Mouse (Mus musculus) stomach, embryonic 16.5 days (tissue): Measurements from ENCODE around the gene Hspbp1. TPM values are rescaled to one million over a fixed set of nuclear protein-coding genes. Genes with fewer than 3 reads are reported as not detected.

Experiments used
- ATAC-seq: fragments of 200-750 bp; cut with Nextera tagmentation; 2 replicates; pipeline ENCODE4 v1.8.0; 2017; ENCODE audit warnings: moderate number of reproducible peaks, moderate TSS enrichment; ENCODE audit not compliant: insufficient read depth, low FRiP score
- H3K27ac ChIP-seq: fragments of 300-500 bp; sonication (generic); 2 replicates; pipeline ENCODE4 v1.5.1; 2014; ENCODE audit warnings: low read length
- H3K27me3 ChIP-seq: fragments of 300-500 bp; sonication (generic); 2 replicates; pipeline ENCODE4 v1.6.1; 2014; ENCODE audit warnings: low read length, control low read depth, mixed read lengths; ENCODE audit not compliant: control insufficient read depth, insufficient read depth
- H3K36me3 ChIP-seq: fragments of 300-500 bp; sonication (generic); 2 replicates; pipeline ENCODE4 v1.6.1; 2014; ENCODE audit warnings: low read length; ENCODE audit not compliant: control insufficient read depth, insufficient read depth
- H3K4me1 ChIP-seq: fragments of 300-500 bp; sonication (generic); 2 replicates; pipeline ENCODE4 v1.6.1; 2014; ENCODE audit warnings: low read length, control low read depth, mixed read lengths; ENCODE audit not compliant: control insufficient read depth, insufficient read depth
- H3K4me2 ChIP-seq: fragments of 300-500 bp; sonication (generic); 2 replicates; pipeline ENCODE4 v1.6.1; 2014; ENCODE audit warnings: low read depth, low read length, mixed read lengths
- H3K4me3 ChIP-seq: fragments of 300-500 bp; sonication (generic); replicated peaks from 2 replicates; pipeline ENCODE4 v1.5.1; 2014; ENCODE audit warnings: mild to moderate bottlenecking, low read length
- H3K9ac ChIP-seq: fragments of 300-500 bp; sonication (generic); 2 replicates; pipeline ENCODE4 v1.6.1; 2014; ENCODE audit warnings: low read length
- H3K9me3 ChIP-seq: fragments of 300-500 bp; sonication (generic); replicated peaks from 2 replicates; pipeline ENCODE4 v1.6.1; 2016; ENCODE audit warnings: low read length, control low read depth; ENCODE audit not compliant: control insufficient read depth
- WGBS: fragments of 180-500 bp; shearing (Covaris S2); extraction: QIAGEN DNeasy Blood & Tissue Kit; methylation state at CpG from one replicate; pipeline ENCODE4 v1.1.7; 2014; 5-methylcytosine and 5-hydroxymethylcytosine counted together
- polyA plus RNA-seq: library from polyadenylated mRNA; unstranded; fragments of >200 nt; fragmentation: Nextera tagmentation; extraction: Ambion mirVana; gene quantifications from 2 replicates; pipeline ENCODE4 v1.2.1, GENCODE M21; 2015

The Hspbp1 gene
- polyA plus RNA-seq, 1 experiment from 2014 or later = 88.0 TPM

GRCm38 (mm10) chr7:4705098-4705497 is 20.2 kb upstream of the Hspbp1 start:
- Histone ChIP-seq H3K4me1 (no peaks in the 10 kb centered on the region), H3K4me3 (no peak overlapping the region), H3K9me3 (no peaks in the 10 kb centered on the region), H3K36me3 (peaks cover 3% of the 10 kb centered on the region; the same call in 1 of the 2 replicates), H3K27me3 (no peaks in the 10 kb centered on the region), H3K27ac (no peak overlapping the region), H3K9ac (no peak overlapping the region), H3K4me2 (no peak overlapping the region)
- ATAC-seq = no peak
- WGBS = 49% methylated on average over 18 of the region's 18 CpGs

- no peaks in the 10 kb centered on the region for H3K9me3 ChIP-seq
- WGBS = 86% methylated on average over 7 of the region's 7 CpGs
Observed at GRCm38 (mm10) chr7:4703195-4703594, 18.3 kb upstream of the Hspbp1 start.

GRCm38 (mm10) chr7:4702334-4702733 is 17.5 kb upstream of the Hspbp1 start:
- WGBS = 57% methylated on average over 8 of the region's 8 CpGs
- Histone ChIP-seq H3K4me2 (no peak overlapping the region), H3K36me3 (0 out of 2 replicates have a peak, but pooled peaks cover 3% of the 10 kb centered on the region), H3K9me3 (no peaks in the 10 kb centered on the region), H3K9ac (no peak overlapping the region), H3K4me1 (no peaks in the 10 kb centered on the region), H3K4me3 (no peak overlapping the region), H3K27me3 (no peaks in the 10 kb centered on the region), H3K27ac (no peak overlapping the region)
- ATAC-seq = no peak

More at GRCm38 (mm10) chr7:4703195-4703594, 18.3 kb upstream of the Hspbp1 start:
- peaks cover 3% of the 10 kb centered on the region; the same call in 1 of the 2 replicates for H3K36me3 ChIP-seq
- no peaks in the 10 kb centered on the region for H3K4me1 ChIP-seq
- ATAC-seq = no peak
- no peak overlapping the region for H3K9ac ChIP-seq
- no peaks in the 10 kb centered on the region for H3K27me3 ChIP-seq
- H3K27ac ChIP-seq = no peak overlapping the region
- no peak overlapping the region for H3K4me2 ChIP-seq
- H3K4me3 ChIP-seq = no peak overlapping the region

- no peak for ATAC-seq
- no peak overlapping the region for H3K4me3 ChIP-seq
- 92% methylated on average over 6 of the region's 6 CpGs for WGBS
- no peak overlapping the region for H3K9ac ChIP-seq
- peaks cover 4% of the 10 kb centered on the region; the same call in 1 of the 2 replicates for H3K4me1 ChIP-seq
- H3K27ac ChIP-seq = no peak overlapping the region
- no peaks in the 10 kb centered on the region for H3K9me3 ChIP-seq
- no peak overlapping the region for H3K4me2 ChIP-seq
- no peaks in the 10 kb centered on the region for H3K27me3 ChIP-seq
- 0 out of 2 replicates have a peak, but pooled peaks cover 6% of the 10 kb centered on the region for H3K36me3 ChIP-seq
Observed at GRCm38 (mm10) chr7:4693004-4693403, 8.1 kb upstream of the Hspbp1 start.

GRCm38 (mm10) chr7:4690951-4691653 is 6.2 kb upstream of the Hspbp1 start:
- Histone ChIP-seq H3K4me3 (peak overlapping the region; percentile 71), H3K9ac (peak overlapping the region; percentile 99), H3K9me3 (no peaks in the 10 kb centered on the region), H3K36me3 (0 out of 2 replicates have a peak, but pooled peaks cover 6% of the 10 kb centered on the region), H3K4me1 (peaks cover 4% of the 10 kb centered on the region; the same call in 1 of the 2 replicates), H3K4me2 (peak overlapping the region; percentile 88), H3K27me3 (no peaks in the 10 kb centered on the region), H3K27ac (peak overlapping the region; percentile 81)
- peak; percentile 57 for ATAC-seq
- 7% methylated on average over 33 of the region's 35 CpGs for WGBS

GRCm38 (mm10) chr7:4690387-4690786 is 5.5 kb upstream of the Hspbp1 start, which contains the start of gene Brsk1:
Gene Brsk1, plus strand, starts transcription at chr7:4690604.
- Histone ChIP-seq H3K4me3 (peak within 1 kb of the TSS; percentile 71), H3K27ac (peak within 1 kb of the TSS; percentile 81), H3K9ac (peak within 1 kb of the TSS; percentile 99), H3K36me3 (0 out of 2 replicates have a peak, but pooled peaks cover 6% of the 10 kb centered on the region), H3K4me2 (peak within 1 kb of the TSS; percentile 88), H3K4me1 (peaks cover 4% of the 10 kb centered on the region; the same call in 1 of the 2 replicates), H3K9me3 (no peaks in the 10 kb centered on the region), H3K27me3 (no peaks in the 10 kb centered on the region)
- peak; percentile 76; the same call in 1 of the 2 replicates for ATAC-seq
- WGBS = 1% methylated on average over 7 of the region's 18 CpGs

- no peaks in the 10 kb centered on the region for H3K27me3 ChIP-seq
- no peaks in the 10 kb centered on the region for H3K36me3 ChIP-seq
- peaks cover 7% of the 10 kb centered on the region for H3K4me1 ChIP-seq
- peak overlapping the region; percentile 63; the same call in 1 of the 2 replicates for H3K27ac ChIP-seq
- peak overlapping the region; percentile 72 for H3K9ac ChIP-seq
- H3K9me3 ChIP-seq = no peaks in the 10 kb centered on the region
- peak overlapping the region; percentile 92 for H3K4me2 ChIP-seq
- ATAC-seq = no peak
- H3K4me3 ChIP-seq = peak overlapping the region; percentile 76
- WGBS = 2% methylated on average over 13 of the region's 13 CpGs
Observed at GRCm38 (mm10) chr7:4684203-4684602, 665 bp downstream of the Hspbp1 start.

- no peak for ATAC-seq
- H3K4me3 ChIP-seq = no peak overlapping the region
- peaks cover 7% of the 10 kb centered on the region for H3K4me1 ChIP-seq
- H3K27ac ChIP-seq = no peak overlapping the region
- H3K4me2 ChIP-seq = no peak overlapping the region
- H3K27me3 ChIP-seq = no peaks in the 10 kb centered on the region
- H3K36me3 ChIP-seq = no peaks in the 10 kb centered on the region
- no peak overlapping the region for H3K9ac ChIP-seq
- WGBS = 83% methylated on average over 5 of the region's 5 CpGs
- no peaks in the 10 kb centered on the region for H3K9me3 ChIP-seq
Observed at GRCm38 (mm10) chr7:4683307-4683706, 1.6 kb downstream of the Hspbp1 start.

- Histone ChIP-seq H3K27ac (peak overlapping the region; percentile 2; the same call in 1 of the 2 replicates), H3K9ac (no peak overlapping the region), H3K4me2 (no peak overlapping the region), H3K4me3 (no peak overlapping the region), H3K27me3 (no peaks in the 10 kb centered on the region), H3K4me1 (no peaks in the 10 kb centered on the region), H3K9me3 (no peaks in the 10 kb centered on the region), H3K36me3 (peaks cover 9% of the 10 kb centered on the region; the same call in 1 of the 2 replicates)
- peak; percentile 70; the same call in 1 of the 2 replicates for ATAC-seq
- 60% methylated on average over 7 of the region's 7 CpGs for WGBS
Observed at GRCm38 (mm10) chr7:4675200-4675599, 9.7 kb downstream of the Hspbp1 start.
